Mouse (Mus musculus) brain, embryonic 14.5 days (tissue): Measurements from ENCODE around the gene Rab3il1.

Experiments used
- CTCF ChIP-seq: fragments of 200-500 bp; IDR thresholded peaks from 2 replicates; pipeline ENCODE4 v1.5.1; 2012; ENCODE audit warnings: inconsistent platforms, mild to moderate bottlenecking, moderate library complexity, borderline replicate concordance; ENCODE audit not compliant: insufficient read depth, insufficient read length; ENCODE audit errors: extremely low read depth
- POLR2A ChIP-seq: fragments of 200-500 bp; IDR thresholded peaks from 2 replicates; pipeline ENCODE4 v1.6.1; 2012; ENCODE audit warnings: mild to moderate bottlenecking, inconsistent platforms, borderline replicate concordance; ENCODE audit not compliant: poor library complexity, insufficient read depth, insufficient read length, severe bottlenecking; ENCODE audit errors: extremely low read depth

- TF ChIP-seq CTCF = no peak
- TF ChIP-seq POLR2A = no peak
Observed at GRCm38 (mm10) chr19:10073145-10073544, 71.7 kb downstream of the Rab3il1 start.
